Mouse (Mus musculus) small intestine, adult 2 months (tissue): ENCODE measurements around the gene Coro1b.

Experiments used
- CTCF ChIP-seq: fragments of 200-500 bp; IDR thresholded peaks from 2 replicates; pipeline ENCODE4 v1.5.1; 2012; ENCODE audit warnings: low read depth, mild to moderate bottlenecking, control low read depth, inconsistent platforms, low read length, moderate library complexity, mixed read lengths; ENCODE audit not compliant: insufficient replicate concordance, insufficient read length; ENCODE audit errors: extremely low read depth
- POLR2A ChIP-seq: fragments of 200-500 bp; IDR thresholded peaks from 2 replicates; pipeline ENCODE4 v1.6.1; 2012; ENCODE audit warnings: low read depth, mild to moderate bottlenecking, control low read depth, inconsistent platforms, low read length, moderate library complexity

DNA sequence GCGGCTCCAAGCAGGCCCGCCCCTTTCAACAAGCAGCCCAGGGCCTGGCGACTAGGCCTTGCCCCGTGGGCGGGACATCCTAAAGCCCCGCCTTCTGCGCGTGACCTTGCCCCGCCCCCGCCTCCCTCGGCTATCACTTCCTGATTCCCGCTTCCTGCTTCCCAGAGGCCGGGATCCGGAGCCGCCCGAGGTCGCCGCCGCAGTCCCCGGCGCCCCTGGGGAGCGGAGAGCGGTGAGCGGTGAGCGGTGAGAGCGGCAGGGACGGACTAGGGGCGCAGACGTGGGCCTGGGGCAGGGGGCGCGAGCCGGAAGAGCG is at the start of gene Coro1b:
- peak; percentile 98 for TF ChIP-seq POLR2A
- TF ChIP-seq CTCF: no peak
